Mouse (Mus musculus): ENCODE measurements around the gene Gdf1.
A peak's percentile ranks its signal among the peaks of the same experiment; 100 is the strongest.

Gene Gdf1

DNA sequence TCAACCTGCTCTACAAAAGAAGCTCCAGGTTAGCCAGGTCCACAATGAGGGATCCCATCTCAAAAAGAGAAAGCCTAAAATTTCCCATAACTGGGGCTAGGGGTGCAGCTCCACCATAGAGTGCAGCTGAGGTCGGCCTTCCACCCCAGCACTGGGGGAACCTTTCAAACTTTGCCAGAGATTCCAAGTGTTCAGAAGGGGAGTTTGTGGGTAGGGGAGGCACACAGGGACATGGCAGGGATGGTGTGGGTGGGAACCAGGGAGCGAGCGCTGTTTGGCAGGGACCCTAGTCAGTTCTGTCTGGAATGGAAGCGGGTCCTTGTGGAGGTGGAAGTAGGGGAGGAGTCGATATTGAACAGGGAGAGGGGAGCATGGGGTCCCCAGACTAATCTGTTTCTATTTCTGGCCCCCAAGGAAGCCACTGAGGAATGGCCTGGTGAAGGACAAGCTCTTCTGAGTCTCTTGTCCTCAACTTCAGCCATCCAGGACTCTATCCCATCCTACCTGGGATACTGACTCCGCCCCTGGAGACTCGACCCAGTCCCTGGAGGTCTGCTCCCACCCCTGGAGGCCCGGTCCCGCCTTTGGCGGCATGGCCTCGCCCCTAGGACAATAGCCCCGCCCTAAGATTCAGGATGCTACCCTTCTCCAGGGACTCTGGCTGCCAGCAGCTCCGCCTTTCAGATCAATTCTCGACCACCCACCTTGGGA is at the start of gene Gdf1:
Gene Gdf1, plus strand, starts transcription at position 694 of the 711 bp plus-strand sequence.
- DNase-seq, result no peak

DNA sequence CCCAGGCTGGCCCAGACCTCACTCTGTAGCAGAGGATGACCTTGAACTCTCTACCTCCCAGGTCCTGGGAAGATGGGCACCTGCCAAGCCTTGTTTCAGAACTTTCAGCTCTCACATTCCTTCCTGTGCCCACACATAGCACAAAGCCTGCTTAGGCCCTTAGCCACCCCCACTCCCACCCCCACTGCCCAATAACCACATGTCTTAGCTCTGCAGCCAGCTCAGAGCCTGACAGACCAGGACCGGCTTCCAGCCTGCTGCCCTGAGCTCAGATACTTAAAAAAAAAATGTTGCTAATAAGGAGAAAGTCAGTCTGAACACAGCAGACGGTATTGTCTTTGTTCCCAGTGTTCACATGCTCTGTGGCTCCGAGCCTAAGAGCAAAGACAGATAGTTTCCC is 48.6 kb upstream of the Gdf1 start:
- DNase-seq, result no peak

DNA sequence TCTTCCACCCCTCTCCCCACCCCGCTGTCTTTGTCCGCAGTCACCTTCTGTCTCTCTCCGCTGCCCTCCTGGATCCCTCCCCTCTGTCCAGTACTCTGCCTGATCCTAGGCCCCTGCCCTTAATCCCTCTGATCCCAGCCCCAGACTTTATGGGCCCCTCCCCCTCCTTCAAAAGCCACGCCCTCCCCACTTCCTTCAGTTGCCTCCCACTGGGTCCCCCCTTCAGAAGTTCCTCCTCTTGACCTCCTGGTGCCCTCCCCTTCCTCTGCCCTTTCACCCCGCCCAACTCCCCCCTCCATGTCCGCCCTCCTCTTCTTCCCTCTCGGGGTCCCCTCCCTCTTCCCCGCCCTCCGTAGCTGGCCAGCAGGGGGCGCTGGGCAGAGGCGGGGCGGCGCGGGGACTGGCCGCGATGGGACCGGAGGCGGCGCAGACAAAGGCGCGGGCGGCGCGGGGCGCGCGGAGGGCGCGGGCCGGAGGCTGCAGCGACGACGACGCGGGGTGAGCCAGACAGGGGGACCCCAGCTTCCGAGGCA is 46.9 kb upstream of the Gdf1 start, which contains the start of gene Homer3:
Gene Homer3, plus strand, starts transcription at position 225 of the 533 bp plus-strand sequence.
- DNase-seq, result peak; percentile 76

DNA sequence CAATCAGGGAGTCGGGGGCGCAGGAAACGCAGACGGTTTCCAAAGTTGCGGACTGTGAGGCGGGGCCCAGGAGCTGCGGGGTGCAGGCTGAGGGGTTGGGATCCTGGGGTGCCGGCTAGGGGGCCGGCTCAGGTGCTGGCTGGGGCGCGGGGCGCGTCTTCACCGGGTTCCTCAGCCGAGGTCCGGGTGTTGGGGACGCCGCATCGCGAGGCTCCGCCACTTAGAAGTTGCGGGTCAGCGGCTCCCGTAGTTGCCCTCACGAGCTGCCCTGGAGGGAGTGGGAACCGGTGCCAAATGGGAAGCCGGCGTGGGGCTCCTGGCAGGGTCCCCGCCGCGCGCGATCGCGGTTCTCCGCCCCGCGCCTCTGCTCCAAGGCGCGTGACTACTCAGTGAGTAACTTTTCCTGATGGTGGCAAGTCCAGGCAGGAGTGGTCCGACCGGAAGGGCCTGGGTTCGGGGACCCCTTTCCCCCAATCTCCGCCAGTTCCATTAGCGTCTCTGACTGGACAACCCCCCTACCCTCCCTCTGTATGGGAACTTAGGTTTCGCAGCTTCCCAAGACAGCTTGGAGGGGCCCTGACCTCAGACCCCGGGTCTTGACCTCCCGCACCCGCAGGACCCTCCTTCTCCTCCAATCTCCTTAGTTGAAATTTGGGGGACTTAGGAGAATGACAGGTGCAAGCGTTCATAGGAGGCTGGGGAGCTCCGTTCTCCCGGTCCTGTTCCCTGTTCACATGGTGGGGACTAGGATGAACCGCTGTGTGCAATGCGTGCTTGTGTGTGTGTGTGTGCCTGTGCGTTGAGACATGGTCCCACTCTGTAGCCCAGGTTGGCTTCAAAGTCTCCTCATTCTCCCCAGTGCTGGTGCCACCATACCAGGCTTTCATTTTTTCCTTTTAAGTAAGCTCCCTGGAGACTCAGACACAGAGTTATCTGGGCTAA is 46.2 kb upstream of the Gdf1 start:
- DNase-seq, result no peak

DNA sequence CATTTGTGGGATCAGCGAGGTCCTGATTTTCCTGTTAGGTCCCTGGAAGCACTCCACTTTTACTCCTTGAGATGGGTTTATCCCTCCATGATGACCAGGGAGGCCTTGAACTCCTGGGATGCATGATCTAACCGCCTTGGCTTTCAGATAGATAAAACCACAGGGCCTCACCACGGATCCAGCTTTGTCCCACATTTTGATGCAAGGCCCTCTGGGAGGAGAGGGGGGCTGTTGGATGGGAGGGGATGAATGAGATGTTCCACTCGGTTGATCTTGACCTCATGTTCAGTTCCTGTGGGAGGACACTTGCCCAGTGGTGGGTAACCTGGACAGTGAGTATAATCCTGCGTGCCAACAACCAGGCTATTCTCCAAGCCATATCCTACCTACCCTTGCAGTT is 45.2 kb upstream of the Gdf1 start:
- DNase-seq, result no peak

DNA sequence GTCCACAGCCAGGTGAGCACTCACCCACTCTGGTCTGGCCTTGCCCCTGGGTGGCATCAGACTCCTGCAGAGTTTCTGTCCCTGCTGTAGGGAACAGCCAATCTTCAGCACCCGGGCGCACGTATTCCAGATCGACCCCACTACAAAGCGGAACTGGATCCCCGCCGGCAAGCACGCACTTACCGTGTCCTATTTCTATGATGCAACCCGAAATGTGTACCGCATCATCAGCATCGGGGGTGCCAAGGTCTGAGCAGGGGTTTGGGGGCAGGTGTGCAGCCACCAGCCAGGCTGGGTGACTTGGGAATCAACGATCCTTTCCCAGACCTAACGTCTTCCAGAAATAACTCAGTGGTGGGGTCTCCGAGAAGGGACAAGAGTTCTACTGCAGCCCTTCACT is 44.3 kb upstream of the Gdf1 start:
- DNase-seq, result no peak

DNA sequence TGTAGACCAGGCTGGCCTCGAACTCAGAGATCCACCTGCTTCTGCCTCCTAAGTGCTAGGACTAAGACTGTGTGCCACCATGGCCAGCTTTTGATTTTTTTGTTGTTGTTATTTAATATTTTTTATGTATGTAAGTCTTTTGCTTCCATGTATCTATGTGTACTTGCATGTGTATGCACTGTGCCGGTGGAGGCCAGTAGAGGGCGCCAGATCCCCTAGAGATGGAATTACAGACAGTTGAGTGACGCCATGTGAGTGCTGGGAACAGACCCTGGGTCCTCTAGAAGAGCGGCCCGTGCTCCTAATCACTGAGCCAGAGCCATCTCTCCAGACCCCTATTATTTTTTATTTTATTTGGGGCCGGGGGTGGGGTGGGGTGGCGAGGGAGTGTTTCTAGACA is 42.9 kb upstream of the Gdf1 start:
- DNase-seq, result no peak

DNA sequence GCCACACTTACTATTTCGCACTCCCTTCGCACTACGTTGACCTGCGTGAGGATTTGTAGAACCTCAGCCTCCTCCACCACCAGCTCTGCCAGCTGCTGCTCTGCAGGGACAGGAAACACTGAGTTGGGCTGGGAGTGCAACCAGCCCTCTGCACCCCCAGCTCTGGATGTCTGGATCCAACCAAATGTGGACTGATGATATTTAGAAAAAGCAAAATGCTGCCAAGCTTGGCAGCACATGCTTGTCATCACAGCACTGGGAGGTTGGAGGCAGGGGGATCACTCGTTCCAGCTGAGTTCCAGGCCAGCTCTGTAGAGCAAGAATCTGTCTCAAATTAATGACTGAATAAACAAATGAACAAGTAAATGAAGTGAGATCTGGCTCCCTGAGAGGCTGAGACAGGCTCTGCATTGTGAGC is 35.6 kb upstream of the Gdf1 start:
- DNase-seq, result no peak

DNA sequence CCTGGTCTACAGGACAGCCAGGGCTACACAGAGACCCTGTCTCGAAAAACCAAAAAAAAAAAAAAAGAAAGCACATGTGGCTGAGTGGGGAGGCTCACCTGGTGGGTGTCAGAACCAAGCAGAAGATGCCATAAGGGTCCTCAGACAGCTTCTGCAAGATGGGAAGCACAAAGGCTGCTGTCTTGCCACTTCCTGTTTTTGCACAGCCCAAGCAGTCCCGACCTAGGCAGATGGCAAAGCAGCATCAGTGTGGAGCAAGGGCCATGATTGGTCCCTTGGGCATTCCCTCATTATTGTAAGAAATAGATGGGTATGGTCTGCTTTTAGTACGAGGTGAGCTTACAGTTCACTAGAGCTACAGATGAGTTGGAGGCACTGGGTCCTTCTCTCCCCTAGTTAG is 28.7 kb upstream of the Gdf1 start:
- no peak for DNase-seq

DNA sequence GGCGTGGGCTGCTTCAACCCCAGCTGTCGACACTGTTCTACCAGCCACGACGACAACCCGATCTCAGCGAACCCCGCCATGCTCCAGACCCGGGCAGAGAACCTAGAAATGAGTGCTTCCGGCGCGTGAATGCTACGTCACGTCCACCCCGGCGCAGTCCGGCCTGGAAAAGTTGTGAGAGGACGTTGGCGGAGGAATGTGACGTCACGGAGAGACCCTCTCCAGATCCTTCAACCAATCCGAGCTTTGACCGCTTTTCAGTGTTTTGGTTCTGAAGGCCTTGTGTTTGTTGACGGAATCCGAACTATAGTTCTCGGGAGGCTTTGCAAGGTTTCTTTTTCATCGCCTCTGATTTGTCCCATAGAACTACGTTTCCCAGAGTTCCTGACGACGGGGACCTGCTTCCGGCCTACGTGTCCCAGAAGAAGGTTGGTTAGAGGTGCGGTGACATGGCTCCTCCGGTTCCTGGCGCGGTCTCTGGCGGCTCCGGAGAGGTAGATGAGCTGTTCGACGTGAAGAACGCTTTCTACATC is 27.2 kb upstream of the Gdf1 start, which contains the start of the genes Ddx49 and Cope:
Gene Ddx49, minus strand, starts transcription at position 132 of the 533 bp plus-strand sequence.
Gene Cope, plus strand, starts transcription at position 161 of the 533 bp plus-strand sequence.
- peak; percentile 95 for DNase-seq

DNA sequence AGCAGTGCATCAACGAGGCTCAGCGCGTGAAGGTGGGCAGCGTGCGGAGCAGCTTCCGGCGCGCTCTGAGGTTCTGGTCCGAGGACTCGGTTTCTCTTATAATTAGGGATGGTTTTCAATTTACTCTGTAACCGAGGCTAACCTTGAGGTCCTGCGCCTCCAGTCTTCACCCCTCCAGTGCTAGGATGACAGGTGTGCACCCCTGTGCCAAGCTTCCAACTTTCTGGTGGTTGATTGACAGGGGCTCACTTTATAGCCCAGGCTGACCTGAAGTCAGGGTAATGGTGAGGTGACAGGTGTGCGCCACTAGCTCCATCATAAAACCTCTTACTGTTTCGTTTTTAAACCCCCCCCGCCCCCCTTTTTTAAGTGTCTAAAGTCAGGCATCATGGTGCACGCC is 26.7 kb upstream of the Gdf1 start:
- no peak for DNase-seq

DNA sequence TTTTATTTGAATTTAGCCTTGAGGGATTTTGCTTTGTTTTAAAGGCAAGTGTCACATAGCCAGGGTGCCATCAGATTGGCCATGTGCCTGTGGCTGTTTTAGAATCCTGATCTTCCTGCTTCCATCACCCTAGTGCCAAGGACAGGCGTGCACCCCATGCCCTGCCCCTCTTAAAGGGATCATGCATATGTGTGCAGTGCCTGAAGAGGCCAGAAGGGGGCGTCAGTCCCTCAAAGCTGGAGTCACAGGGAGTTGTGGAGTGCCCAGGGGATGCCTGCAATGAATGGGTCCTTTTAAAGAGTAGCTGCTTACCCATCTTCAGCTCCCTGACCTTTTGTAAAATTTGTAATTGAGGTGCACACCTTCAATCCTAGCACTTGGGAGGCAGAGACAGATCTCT is 20.3 kb upstream of the Gdf1 start:
- DNase-seq, result no peak

DNA sequence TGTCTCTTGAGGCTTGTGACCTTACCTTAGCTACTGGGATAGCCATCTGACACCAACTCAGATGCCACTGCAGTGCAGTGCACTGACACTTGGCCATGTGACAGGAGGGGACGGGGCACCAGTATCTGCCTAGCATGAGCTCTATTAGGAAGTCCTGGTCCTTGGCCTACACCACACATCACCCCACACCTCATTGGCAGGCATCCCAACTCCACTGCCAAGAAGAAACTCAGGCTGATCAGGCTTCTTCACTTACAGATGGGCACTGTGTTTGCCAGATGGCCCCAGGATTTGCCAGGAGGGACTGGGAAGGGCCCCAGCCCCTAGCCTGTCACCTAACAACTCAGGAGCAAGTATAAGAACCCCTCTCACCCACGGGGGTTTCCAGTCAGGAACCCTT is 16.2 kb upstream of the Gdf1 start:
- DNase-seq, result no peak

DNA sequence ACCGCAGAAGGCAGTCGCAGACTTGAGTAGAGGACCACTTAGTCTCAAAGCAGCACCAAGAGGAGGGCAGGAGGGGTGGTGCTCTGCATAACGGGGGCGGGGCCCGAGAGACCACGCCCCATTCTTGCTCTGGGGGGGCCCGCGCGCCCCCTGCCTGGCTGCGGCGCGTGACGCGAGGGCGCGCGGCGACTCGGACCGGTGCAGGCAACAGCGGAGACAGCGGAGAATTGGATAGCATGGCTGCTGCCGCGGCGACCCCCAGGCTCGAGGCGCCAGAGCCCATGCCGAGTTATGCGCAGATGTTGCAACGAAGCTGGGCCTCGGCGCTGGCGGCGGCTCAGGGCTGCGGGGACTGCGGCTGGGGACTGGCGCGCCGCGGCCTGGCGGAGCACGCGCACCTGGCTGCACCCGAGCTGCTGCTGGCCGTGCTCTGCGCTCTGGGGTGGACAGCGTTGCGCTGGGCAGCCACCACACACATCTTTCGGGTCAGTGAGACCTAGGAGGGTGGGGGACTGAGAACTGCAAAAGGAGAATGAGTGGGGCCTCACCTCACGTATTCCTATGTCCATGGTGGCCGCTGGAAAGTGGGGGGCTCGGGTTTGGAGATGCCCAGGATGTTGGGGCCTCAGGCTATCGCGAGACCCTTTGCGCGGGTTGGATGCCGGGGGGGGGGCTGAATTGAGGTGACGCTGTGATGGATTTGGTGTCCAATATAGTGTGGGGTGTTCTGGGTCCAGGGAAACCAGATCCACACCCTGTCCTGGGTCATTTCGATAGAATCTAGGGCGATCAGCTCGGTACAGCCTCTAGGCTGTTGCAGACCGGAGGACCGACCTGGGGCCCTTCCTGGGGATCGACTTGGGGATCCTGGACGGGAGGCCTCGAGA is 13.8 kb upstream of the Gdf1 start, which contains the start of gene Cers1:
Gene Cers1, plus strand, starts transcription at position 152 of the 887 bp plus-strand sequence.
- peak; percentile 87 for DNase-seq

DNA sequence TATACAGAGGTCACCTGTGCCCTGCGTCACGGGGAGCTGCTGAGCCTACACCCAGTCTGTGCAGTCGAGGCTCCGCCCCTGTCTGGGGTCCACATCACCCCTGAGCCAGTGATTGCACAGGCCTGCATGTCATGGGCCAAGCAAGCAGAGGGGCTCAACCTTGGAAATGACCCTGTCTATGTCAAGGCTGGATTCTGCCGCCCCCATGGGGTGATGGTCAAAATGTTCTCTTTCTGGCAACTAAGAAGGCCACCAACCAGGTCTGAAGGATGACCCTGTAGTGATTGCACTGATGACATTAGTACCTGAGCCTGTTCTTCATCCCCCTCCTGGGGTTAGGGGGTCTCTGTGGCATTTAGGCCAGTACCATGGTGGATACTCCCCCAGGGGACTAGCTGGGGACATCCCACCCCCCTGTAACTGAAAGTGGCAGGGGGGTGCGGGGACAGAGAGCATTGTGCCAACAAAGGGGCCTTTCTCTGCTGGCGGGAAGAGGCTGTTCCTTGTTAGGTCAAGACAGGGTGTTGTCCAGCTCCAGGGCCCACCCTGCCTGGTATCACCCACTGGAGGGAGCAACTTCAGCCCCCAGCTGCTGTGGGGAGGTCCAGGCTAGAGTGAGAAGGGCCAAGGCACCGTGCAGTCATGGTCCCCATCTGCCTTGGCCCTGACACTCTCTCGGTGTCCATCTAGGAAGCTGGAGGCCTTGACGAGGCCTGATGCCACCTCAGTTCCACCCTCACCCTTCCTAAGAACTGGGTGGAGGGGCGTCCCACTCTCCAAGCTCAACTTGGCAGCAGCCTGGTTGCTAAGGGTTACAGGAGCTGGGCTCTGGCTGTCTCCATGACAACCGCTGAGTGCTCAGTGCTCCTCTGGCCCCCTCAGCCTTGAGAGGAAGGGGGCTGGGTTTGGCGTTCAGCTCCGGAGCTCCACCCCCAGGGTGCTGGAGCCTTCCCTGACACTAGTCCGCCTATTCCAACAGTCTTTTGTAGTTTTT is 12.8 kb upstream of the Gdf1 start:
- peak; percentile 94 for DNase-seq

DNA sequence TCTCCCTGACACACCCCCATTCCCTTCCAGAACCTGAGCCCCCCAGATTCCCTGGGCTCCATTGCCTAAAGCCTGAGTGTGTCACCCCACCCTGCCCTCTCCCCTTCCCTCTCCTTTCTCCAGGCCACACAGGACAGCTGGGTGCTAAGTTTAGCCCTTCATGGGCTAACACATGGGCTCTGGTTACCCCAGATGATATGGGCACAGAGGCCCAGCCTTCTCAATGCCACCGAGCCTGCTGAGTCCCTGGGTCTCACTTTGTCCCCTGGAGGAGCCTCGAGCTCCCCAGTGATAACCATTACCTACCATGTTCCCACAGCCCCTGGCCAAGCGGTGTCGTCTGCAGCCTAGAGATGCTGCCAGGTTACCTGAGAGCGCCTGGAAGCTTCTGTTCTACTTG is 11.7 kb upstream of the Gdf1 start:
- no peak for DNase-seq

DNA sequence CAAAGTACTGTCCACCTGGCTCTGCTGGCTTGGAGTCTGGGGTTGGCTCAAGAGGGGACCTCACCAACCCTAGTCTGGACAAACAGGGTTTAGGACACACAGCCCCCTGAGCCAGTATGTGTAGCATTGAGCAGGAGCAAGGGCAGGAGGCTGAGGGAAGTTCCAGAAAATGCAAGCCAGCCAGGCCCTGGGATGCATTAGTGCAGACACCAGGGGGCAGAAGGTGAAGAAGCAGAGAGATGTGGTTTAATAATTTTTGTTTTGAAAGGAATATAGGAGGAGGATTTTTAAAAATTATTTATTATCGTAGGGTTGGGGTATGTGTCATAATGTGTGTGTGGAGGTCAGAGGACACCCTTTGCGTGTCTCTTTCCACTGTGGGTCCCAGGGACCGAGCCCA is 5.9 kb upstream of the Gdf1 start:
- no peak for DNase-seq

DNA sequence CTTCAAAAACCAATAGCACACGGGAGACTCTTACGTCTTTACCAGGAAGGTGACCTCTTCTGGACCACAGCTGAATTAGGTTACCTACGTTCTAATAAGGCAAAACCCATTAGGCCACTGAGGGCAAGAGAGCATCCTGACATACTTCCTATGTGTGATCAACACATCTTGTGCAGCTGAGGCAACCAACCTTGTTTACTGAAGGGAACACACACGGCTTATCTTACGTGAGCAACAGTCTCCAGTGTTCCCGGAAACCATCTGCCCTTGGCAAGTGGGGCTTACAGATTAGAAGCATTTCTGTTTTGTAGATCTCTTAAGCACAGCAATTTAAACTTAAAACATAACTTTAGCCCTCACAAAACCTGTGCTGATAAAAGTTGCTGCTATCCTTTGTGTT is 2.1 kb upstream of the Gdf1 start:
- DNase-seq, result no peak

DNA sequence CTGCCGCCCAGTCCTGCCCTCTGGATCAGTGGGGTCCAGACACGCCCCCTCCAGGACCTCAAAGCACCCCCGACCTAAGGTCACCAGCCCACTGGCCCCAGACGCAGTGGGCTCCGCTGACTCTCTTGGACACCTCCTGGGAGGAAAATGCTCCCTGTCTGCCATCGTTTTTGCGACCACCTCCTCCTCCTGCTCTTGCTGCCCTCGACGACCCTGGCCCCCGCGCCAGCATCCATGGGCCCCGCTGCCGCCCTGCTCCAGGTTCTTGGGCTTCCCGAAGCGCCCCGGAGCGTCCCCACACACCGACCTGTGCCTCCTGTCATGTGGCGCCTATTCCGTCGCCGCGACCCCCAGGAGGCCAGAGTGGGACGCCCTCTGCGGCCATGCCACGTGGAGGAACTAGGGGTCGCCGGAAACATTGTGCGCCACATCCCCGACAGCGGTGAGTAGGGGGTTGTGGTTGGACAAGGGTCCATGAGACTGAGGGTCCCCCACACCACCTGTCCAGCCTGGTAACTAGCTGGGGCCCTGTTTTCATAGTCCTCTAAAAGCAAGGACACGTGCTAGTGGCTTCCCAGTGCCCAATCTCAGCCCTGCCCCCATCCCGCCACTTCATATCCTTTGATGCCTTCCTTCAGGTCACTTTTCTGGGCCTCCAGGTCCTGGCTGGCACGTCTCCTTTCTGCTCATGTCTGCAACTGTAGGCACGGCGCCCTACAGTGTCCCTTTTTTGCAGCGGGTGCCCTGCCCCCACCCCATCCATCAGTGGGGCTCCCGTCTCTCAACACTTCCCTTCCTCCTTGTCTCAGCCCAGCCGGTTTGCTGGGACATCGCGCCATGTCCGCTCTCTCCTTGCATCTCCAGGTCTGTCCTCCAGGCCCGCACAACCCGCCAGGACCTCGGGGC is 471 bp downstream of the Gdf1 start:
- no peak for DNase-seq
